Mouse (Mus musculus): ENCODE measurements around the gene Map7. TPM values are rescaled to one million over a fixed set of nuclear protein-coding genes. Genes with fewer than 3 reads are reported as not detected.

Map7 gene
- polyA plus RNA-seq, 1 experiment from 2014 or later = 6.4 TPM

GRCm38 (mm10) chr10:20290467-20290883, 142.2 kb downstream of the Map7 start:
- peak overlapping the region; percentile 38 for H3K4me3 ChIP-seq
- H3K9ac ChIP-seq = peak overlapping the region; percentile 46; the same call in 1 of the 2 replicates
- H3K27ac ChIP-seq = no peak overlapping the region; the same call in 1 of the 2 replicates
- ATAC-seq (replicated peaks; ENCODE audit: insufficient number of reproducible peaks, insufficient read depth, low FRiP score, low read depth) = no peak
- peaks cover 20% of the 10 kb centered on the region for H3K4me1 ChIP-seq (replicated peaks)
- H3K36me3 ChIP-seq = no peaks in the 10 kb centered on the region
- H3K9me3 ChIP-seq (replicated peaks) = no peaks in the 10 kb centered on the region
- H3K4me2 ChIP-seq = peak overlapping the region; percentile 66
- WGBS = 19% methylated on average over 11 of the region's 11 CpGs
- no peaks in the 10 kb centered on the region for H3K27me3 ChIP-seq

- no peak for ATAC-seq (replicated peaks; ENCODE audit: insufficient number of reproducible peaks, insufficient read depth, low FRiP score, low read depth)
- no peak overlapping the region for H3K4me3 ChIP-seq
- no peaks in the 10 kb centered on the region for H3K36me3 ChIP-seq
- no peak overlapping the region for H3K27ac ChIP-seq
- H3K9ac ChIP-seq = no peak overlapping the region
- H3K4me1 ChIP-seq (replicated peaks) = peaks cover 9% of the 10 kb centered on the region
- H3K27me3 ChIP-seq = no peaks in the 10 kb centered on the region
- H3K4me2 ChIP-seq = no peak overlapping the region
- no peaks in the 10 kb centered on the region for H3K9me3 ChIP-seq (replicated peaks)
- WGBS = 66% methylated on average over 5 of the region's 5 CpGs
Observed at GRCm38 (mm10) chr10:20295961-20296360, 147.7 kb downstream of the Map7 start.

GRCm38 (mm10) chr10:20298152-20298920, 150.1 kb downstream of the Map7 start:
- H3K4me3 ChIP-seq = no peak overlapping the region
- H3K4me2 ChIP-seq = peak overlapping the region; percentile 32; the same call in 1 of the 2 replicates
- H3K36me3 ChIP-seq = no peaks in the 10 kb centered on the region
- no peak; the same call in 1 of the 2 replicates for ATAC-seq (replicated peaks; ENCODE audit: insufficient number of reproducible peaks, insufficient read depth, low FRiP score, low read depth)
- H3K4me1 ChIP-seq (replicated peaks) = peaks cover 9% of the 10 kb centered on the region
- no peak overlapping the region for H3K9ac ChIP-seq
- H3K27ac ChIP-seq = peak overlapping the region; percentile 92
- H3K9me3 ChIP-seq (replicated peaks) = no peaks in the 10 kb centered on the region
- H3K27me3 ChIP-seq = no peaks in the 10 kb centered on the region
- WGBS = 42% methylated on average over 3 of the region's 3 CpGs

GRCm38 (mm10) chr10:20299114-20299513, 150.8 kb downstream of the Map7 start:
- peaks cover 9% of the 10 kb centered on the region for H3K4me1 ChIP-seq (replicated peaks)
- ATAC-seq (replicated peaks; ENCODE audit: insufficient number of reproducible peaks, insufficient read depth, low FRiP score, low read depth) = no peak
- H3K36me3 ChIP-seq = no peaks in the 10 kb centered on the region
- no peaks in the 10 kb centered on the region for H3K9me3 ChIP-seq (replicated peaks)
- H3K27ac ChIP-seq = peak overlapping the region; percentile 92; the same call in 1 of the 2 replicates
- no peak overlapping the region for H3K4me3 ChIP-seq
- H3K4me2 ChIP-seq = no peak overlapping the region
- 79% methylated on average over 5 of the region's 5 CpGs for WGBS
- H3K9ac ChIP-seq = no peak overlapping the region
- no peaks in the 10 kb centered on the region for H3K27me3 ChIP-seq

GRCm38 (mm10) chr10:20310969-20311769, 162.9 kb downstream of the Map7 start:
- H3K27ac ChIP-seq = peak overlapping the region; percentile 100
- no peaks in the 10 kb centered on the region for H3K36me3 ChIP-seq
- no peaks in the 10 kb centered on the region for H3K27me3 ChIP-seq
- no peaks in the 10 kb centered on the region for H3K9me3 ChIP-seq (replicated peaks)
- ATAC-seq (replicated peaks; ENCODE audit: insufficient number of reproducible peaks, insufficient read depth, low FRiP score, low read depth) = no peak
- peaks cover 16% of the 10 kb centered on the region for H3K4me1 ChIP-seq (replicated peaks)
- 48% methylated on average over 11 of the region's 11 CpGs for WGBS
- H3K4me2 ChIP-seq = peak overlapping the region; percentile 71
- peak overlapping the region; percentile 75 for H3K9ac ChIP-seq
- H3K4me3 ChIP-seq = peak overlapping the region; percentile 90

- Histone ChIP-seq H3K4me3 (peak within 1 kb of the TSS; percentile 90), H3K9ac (peak within 1 kb of the TSS; percentile 93), H3K4me2 (peak within 1 kb of the TSS; percentile 71), H3K36me3 (no peaks in the 10 kb centered on the region), H3K27ac (peak within 1 kb of the TSS; percentile 100), H3K4me1 (replicated peaks) (peaks cover 21% of the 10 kb centered on the region), H3K9me3 (replicated peaks) (no peaks in the 10 kb centered on the region), H3K27me3 (no peaks in the 10 kb centered on the region)
- peak; percentile 98 for ATAC-seq (replicated peaks; ENCODE audit: insufficient number of reproducible peaks, insufficient read depth, low FRiP score, low read depth)
- WGBS = under 1% methylated on average over 84 of the region's 84 CpGs
Observed at GRCm38 (mm10) chr10:20311918-20312735, 163.9 kb downstream of the Map7 start, which contains the start of gene Bclaf1. TSS of gene Bclaf1 (plus strand) at chr10:20312469.

- WGBS = under 1% methylated on average over 46 of the region's 54 CpGs
- ATAC-seq (replicated peaks; ENCODE audit: insufficient number of reproducible peaks, insufficient read depth, low FRiP score, low read depth) = peak; percentile 78
Observed at GRCm38 (mm10) chr10:20312736-20313301, 164.5 kb downstream of the Map7 start.

GRCm38 (mm10) chr10:20313447-20313846, 165.2 kb downstream of the Map7 start:
- H3K27ac ChIP-seq = peak overlapping the region; percentile 100
- no peaks in the 10 kb centered on the region for H3K27me3 ChIP-seq
- H3K4me2 ChIP-seq = peak overlapping the region; percentile 57
- no peak for ATAC-seq (replicated peaks; ENCODE audit: insufficient number of reproducible peaks, insufficient read depth, low FRiP score, low read depth)
- H3K9ac ChIP-seq = peak overlapping the region; percentile 93; the same call in 1 of the 2 replicates
- H3K4me1 ChIP-seq (replicated peaks) = peaks cover 27% of the 10 kb centered on the region
- 35% methylated on average over 13 of the region's 13 CpGs for WGBS
- H3K9me3 ChIP-seq (replicated peaks) = no peaks in the 10 kb centered on the region
- H3K36me3 ChIP-seq = peaks cover 5% of the 10 kb centered on the region
- peak overlapping the region; percentile 90 for H3K4me3 ChIP-seq

More at GRCm38 (mm10) chr10:20312736-20313301, 164.5 kb downstream of the Map7 start:
- peak overlapping the region; percentile 93 for H3K9ac ChIP-seq
- peak overlapping the region; percentile 90 for H3K4me3 ChIP-seq
- peaks cover 27% of the 10 kb centered on the region for H3K4me1 ChIP-seq (replicated peaks)
- H3K36me3 ChIP-seq = no peaks in the 10 kb centered on the region
- H3K27ac ChIP-seq = peak overlapping the region; percentile 100
- H3K9me3 ChIP-seq (replicated peaks) = no peaks in the 10 kb centered on the region
- H3K27me3 ChIP-seq = no peaks in the 10 kb centered on the region
- peak overlapping the region; percentile 57 for H3K4me2 ChIP-seq

- Histone ChIP-seq H3K27me3 (no peaks in the 10 kb centered on the region), H3K9me3 (replicated peaks) (no peaks in the 10 kb centered on the region), H3K4me1 (replicated peaks) (peaks cover 27% of the 10 kb centered on the region), H3K27ac (no peak overlapping the region), H3K36me3 (peaks cover 9% of the 10 kb centered on the region), H3K4me2 (peak overlapping the region; percentile 57), H3K9ac (no peak overlapping the region), H3K4me3 (peak overlapping the region; percentile 9; the same call in 1 of the 2 replicates)
- 81% methylated on average over 4 of the region's 4 CpGs for WGBS
- ATAC-seq (replicated peaks; ENCODE audit: insufficient number of reproducible peaks, insufficient read depth, low FRiP score, low read depth) = no peak
Observed at GRCm38 (mm10) chr10:20313941-20314340, 165.7 kb downstream of the Map7 start.

GRCm38 (mm10) chr10:20314797-20315196, 166.5 kb downstream of the Map7 start:
- peaks cover 15% of the 10 kb centered on the region for H3K36me3 ChIP-seq
- 51% methylated on average over 2 of the region's 2 CpGs for WGBS
- ATAC-seq (replicated peaks; ENCODE audit: insufficient number of reproducible peaks, insufficient read depth, low FRiP score, low read depth) = no peak
- H3K4me1 ChIP-seq (replicated peaks) = peaks cover 27% of the 10 kb centered on the region
- no peaks in the 10 kb centered on the region for H3K9me3 ChIP-seq (replicated peaks)
- no peak overlapping the region for H3K9ac ChIP-seq
- H3K4me2 ChIP-seq = no peak overlapping the region
- no peak overlapping the region for H3K4me3 ChIP-seq
- H3K27ac ChIP-seq = no peak overlapping the region
- H3K27me3 ChIP-seq = no peaks in the 10 kb centered on the region
